Mouse (Mus musculus): ENCODE data around the gene Odf3.

Gene Odf3

DNA sequence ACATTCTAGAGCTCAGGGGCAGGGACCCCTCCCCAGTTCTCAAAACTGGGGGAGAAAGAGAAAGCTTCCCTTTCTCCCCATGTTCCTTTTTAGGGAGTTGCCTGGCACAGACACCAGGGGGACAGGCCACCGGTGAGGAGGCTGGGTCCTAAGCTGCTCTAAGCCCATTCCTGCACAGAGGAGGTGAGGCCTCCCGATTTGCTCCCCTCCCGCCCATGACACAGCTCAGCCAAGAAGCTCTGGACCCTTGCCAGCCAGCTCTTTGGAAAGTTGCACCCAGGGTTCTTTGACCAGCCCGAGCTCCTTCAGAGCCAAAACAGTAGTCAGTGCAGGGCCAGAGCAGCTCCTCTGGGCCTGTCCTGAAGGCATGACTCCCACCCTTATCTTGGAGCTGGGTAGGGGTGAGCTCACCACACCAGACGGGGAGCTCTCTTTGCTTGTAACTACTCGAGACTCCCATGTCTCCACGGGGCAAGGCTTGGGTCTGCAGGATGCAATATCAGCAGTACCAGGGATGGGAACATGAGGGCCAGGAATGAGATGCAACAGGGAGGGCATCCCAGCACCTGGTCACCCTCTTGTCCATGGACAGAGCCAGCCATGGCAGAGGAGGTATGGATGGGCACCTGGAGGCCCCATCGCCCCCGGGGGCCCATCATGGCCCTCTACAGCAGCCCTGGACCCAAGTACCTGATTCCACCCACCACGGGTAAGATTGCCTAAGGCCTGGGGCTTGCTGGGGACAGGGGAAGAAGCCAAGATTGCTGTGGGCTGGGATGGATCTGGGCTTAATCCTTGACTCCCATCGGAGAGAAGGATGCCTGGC lies at the start of gene Odf3:
Gene Odf3 (plus strand): TSS at position 51 of the 826 bp plus-strand sequence.
- DNase-seq (ENCODE audit: low spot score) = no peak

DNA sequence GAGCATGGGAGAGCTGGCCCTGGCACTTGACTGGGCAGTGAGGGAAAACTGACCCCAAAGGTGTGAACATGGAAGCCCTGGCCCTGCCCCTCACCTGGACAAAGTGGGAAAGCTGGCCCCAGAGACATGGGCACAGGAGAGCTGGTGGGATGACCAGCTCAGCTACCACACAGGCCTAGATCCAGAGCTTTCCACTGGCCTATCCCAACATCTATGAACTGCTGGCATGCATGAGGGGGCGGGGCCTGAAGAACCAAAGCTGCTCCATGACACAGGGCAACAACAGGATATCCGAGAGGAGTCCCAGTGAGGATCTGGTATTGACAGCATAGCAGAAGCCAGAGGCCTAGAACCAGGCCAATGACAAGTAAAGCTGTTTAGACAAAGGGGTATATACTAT lies 49.4 kb upstream of the Odf3 start:
- DNase-seq (ENCODE audit: low spot score) = no peak

DNA sequence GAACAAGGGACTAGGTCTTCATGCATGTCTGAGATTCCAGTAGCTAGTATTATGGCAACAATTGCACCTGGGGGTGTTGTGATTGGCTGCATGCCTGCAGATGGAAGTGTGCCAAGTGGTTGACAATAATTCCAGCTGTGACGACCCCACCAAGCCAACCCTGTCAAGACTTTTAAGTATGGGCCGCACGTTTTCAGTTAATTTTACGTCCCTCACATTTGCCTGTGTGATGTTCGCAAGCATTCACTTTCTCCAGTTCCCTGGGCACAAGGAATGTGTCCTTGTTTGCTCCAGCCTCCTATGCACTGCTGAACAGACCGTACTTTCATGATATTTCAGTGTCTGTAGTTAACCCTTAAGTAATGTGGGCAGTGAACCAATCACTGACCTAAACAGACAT lies 45.0 kb upstream of the Odf3 start:
- no peak for DNase-seq (ENCODE audit: low spot score)

DNA sequence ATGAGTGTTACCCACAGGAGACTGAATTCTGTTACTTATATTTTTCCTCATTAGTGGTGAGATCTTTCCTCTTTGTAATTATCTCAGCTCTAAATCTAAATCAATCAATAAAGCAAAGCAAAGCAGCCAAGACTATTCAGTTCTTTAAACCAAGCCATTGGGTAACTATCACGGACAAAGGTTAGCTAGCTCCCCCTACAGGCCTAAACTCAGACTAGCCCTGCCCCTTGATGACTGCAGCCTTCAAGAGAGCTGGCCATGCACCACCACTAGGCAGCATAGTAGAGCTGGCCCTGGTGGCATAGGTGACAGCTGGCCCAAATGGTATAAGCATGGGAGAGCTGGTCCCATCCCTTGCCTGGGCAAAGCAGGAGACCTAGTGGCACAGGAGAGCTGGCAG lies 41.9 kb upstream of the Odf3 start:
- DNase-seq (ENCODE audit: low spot score) = peak; percentile 53

DNA sequence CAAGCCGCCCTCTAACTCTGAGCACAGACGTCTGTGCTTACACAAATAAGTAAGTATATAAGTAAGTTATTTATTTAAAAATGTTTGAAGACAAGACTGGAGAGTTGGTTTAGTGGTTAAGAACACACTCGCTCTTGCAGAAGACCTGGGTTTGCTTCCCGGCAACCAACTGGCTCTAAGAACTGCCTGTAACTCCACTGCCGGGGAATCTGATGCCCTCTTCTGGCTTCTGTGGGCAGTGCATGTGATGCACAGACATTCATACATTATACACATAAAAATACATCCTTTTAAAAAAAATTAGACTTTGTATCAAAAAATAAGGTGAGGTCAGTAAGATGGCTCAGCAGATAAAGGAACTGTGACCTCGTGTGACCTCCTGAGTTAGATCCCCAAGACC lies 37.1 kb upstream of the Odf3 start:
- no peak for DNase-seq (ENCODE audit: low spot score)

DNA sequence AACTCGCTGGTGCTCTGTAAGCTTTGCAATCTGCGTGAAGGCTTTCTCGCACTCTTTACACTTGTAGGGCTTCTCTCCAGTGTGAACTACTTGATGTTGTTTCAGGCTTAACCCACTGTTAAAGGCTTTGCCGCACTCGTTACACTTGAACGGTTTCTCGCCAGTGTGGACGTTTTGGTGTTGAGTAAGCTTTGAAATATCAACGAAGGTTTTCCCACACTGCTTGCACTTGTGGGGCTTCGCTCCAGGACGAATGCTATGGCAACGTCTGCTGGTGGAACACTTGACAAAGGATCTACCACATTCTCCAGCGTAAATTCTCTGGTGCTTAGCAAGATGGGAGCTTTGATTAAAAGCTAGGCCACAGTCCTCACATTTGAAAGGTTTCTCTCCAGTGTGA lies 35.9 kb upstream of the Odf3 start:
- DNase-seq (ENCODE audit: low spot score) = no peak

DNA sequence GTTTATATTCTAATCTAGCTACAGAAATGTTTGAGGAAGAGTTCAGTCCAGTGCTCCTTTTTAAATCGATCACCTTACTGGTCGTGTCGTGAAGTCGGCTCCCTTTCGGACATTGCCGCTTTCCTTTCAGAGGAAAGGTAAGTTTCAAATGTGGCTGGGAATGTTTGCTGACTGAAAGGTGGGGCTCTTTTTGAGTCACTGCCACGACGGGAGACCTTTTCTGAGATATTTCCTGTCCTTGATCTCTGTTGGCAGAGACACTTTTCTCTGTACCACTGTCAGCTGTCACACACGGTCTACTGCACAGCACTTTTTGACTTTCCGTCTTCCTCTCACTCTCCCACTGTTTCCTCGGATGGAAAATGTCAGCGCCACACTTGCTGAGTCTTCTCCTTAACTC lies 34.8 kb upstream of the Odf3 start:
- no peak for DNase-seq (ENCODE audit: low spot score)

DNA sequence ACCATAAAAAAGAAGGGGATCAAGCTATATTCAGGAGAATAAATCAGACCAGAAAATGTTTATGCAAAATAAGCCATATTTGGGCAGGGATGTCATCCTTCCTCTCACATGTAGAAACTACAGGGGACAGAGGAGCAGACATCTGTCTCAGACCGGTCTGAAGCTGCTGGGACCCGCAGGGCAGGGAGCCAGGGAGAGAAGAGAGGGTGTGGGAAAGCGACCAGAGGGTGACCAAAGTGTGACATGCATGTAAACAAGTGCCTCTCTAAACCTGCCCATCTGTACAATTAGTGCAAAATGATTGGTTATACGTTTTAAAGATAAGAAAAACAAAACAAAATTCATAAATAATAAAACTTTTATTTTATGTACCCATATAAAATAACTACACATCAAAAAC lies 27.4 kb upstream of the Odf3 start:
- DNase-seq (ENCODE audit: low spot score) = no peak

DNA sequence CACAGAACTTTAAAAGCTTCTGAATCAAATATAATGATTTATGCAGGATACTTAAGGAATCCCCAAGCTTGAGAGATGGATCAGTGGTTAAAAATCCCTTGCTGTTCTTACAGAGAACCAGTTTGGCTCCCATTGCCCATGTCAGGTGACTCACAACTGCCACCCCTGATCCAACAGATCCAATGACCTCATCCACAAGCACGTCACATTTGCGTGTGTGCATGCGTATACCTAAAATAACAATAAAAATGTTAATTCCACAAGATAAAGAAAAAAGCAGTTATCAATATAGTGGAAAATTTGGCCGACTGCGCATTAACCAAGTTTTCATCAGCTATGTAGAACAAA lies 26.3 kb upstream of the Odf3 start:
- DNase-seq (ENCODE audit: low spot score) = no peak

DNA sequence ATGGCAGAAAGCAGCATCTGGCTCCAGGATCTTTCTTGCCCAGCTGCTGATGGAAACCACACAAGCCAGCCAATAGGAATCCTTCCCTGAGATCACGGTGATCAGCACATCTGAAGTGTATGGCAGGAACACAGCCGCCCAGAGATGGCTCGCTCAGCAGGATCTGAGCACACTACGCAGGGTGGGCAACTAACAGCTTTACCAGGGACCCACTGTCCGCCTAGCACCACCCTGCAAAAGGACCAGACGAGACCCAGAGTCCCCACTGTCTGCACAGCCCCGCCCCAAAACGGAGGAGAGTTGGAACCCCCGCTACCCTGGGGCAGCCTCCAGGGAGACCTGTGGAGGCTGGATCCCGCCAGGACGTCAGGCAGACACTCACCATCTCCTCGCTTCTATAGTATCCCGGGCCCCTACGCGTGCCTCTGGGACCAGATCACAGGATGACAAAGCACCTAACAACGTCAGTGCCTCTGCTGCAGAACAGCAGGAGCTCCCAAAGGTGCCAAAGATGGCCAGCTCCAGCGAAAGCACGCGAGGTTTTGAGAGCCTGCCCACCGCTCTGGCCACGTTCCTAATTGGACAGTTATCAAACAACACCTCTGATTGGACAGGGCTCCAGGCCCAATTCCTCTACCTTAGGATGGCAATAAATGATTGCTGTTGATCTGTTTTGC lies 25.8 kb upstream of the Odf3 start, which contains the start of gene Zfp941:
Gene Zfp941 (minus strand): TSS at position 526 of the 677 bp plus-strand sequence.
- DNase-seq (ENCODE audit: low spot score) = peak; percentile 70

DNA sequence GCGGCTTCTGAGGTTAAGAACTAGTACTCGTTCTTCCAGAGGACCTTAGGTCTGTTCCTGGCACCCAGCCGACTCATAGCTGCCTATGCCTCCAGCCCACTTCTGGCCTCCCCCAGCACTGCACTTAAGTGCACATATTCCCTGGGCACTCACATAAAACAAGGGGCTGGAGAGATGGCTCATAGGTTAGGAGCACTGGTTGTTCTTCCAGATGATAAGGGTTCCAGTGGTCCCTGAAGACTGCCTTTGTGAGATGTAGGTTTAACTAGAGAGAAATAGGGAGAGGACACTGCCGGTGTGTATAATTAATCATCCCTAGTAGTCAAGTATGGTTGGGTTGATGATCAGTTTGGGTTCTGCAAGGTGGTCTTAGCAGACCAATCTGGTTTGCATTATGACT lies 24.9 kb upstream of the Odf3 start:
- no peak for DNase-seq (ENCODE audit: low spot score)

DNA sequence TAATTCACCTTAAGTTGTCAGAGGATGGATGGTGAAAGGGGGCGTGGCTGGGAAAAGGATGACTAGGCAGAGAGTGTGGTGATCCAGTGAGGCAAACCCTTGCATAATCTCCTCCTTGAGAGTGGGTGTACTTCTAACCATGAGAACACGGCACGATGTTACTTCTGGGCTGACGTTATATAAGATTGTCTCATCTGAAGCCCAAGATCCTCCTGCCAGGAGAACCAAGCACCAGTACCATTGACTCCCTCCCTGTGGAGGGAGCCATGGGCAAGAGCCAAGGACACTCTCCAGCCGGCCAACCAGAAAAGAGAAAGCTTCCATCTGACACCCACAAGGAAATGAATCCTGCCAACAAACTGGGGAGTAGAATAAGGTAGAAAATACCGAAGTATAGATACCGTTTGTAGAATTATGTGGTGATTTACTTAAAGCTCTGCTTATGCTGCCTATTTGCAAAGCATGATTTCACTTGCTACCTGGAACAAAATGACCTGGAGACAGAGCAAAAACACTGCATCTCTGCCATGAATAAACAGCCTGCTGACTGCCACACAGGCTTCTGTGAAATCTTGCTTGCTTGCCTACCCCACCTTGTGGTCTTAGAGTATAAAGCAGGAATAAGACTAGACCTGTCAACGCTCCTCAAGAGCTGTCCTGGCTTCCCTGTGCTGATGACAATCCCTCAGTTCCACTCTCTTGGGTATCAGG lies 19.3 kb upstream of the Odf3 start:
- DNase-seq (ENCODE audit: low spot score) = peak; percentile 66

DNA sequence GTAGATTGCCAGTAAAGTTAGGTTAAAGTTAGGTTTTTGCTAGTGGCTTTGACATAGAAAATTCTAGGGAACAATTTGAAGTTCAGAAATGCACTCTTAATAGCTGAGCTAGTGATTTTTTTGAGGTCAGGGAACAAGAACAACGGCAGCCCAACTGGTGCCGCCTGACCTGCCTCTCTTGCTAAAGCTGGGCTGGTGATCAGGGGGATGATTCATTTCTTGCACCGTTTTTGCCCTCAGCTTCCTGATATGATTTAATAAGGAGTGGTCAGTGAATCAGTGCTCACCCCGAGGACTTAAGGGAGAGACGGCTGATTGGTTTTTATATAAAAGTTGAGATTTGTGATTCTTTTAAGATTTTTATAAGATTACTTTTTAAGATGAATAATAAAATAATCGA lies 16.2 kb upstream of the Odf3 start:
- no peak for DNase-seq (ENCODE audit: low spot score)

DNA sequence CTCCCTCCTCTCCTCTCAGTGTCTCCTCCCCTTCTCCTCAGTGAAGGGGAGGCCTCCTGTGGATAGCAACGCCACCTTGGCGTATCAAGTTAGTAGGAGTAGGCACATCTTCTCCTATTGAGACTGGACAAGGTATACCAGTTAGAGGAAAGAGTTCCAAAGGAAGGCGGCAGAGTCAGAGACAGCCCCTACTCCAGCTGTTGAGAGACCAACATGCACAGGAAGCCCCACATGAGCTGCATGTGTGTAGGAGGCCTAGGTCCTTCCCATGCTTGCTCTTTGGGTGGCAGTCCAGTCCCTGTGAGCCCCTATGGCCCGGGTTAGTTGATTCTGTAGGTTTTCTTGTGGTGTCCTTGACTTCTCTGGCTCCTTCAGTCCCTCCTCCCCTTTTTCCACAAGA lies 14.3 kb upstream of the Odf3 start:
- DNase-seq (ENCODE audit: low spot score) = no peak

DNA sequence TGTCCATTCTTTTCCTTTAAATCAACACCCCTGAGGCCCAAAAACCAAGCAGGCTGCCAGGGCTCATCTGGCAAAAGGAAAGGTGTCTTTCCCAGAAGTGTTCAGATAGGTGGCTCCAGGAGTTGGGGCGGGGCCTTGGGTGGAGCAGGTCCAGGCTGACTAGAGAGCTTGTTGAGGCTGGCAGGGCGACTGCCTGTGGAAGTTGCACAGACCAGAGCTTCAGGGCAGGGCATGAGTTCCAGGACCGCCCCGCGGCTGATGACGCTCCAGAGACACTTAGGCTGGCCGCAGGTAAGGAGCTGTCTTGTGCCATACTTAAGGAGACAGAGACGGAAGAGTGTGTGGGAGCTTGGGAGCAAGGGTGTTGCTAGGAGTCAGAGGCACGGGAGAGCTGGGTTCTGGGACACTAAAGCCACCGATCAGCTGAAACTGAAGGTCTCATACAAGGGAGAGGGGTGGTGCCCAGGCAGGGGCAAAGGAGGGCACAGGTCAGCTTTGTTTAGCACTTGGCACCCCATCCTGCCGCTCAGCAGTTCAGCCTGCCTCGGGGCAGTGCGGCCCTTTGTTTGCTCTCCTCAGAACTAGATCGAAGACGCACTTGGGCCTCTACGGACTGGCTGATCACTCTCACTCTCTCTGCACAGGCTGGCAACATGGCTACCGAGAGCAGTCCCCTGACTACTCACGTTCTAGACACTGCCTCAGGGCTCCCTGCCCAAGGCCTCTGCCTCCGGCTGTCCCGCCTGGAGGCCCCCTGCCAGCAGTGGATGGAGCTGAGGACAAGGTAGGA lies 12.4 kb upstream of the Odf3 start, which contains the start of gene Urah:
Gene Urah (plus strand): TSS at position 51 of the 790 bp plus-strand sequence.
- DNase-seq (ENCODE audit: low spot score) = no peak

DNA sequence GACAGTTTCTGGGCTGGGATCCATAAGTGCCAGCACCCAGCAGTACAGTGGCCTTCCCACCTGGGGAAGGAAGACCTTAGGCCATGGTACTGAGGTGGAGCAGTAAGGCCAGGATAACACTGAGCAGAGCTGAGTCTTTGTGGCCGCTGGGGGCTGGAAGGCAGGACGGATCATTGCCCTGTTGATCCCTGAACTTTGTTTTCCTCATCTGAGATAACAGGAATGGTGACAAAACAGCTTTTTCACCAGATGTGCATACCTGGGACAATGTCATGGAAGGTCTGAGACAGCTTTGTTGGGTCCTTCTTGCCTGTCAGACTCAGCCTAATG lies 11.9 kb upstream of the Odf3 start:
- no peak for DNase-seq (ENCODE audit: low spot score)

DNA sequence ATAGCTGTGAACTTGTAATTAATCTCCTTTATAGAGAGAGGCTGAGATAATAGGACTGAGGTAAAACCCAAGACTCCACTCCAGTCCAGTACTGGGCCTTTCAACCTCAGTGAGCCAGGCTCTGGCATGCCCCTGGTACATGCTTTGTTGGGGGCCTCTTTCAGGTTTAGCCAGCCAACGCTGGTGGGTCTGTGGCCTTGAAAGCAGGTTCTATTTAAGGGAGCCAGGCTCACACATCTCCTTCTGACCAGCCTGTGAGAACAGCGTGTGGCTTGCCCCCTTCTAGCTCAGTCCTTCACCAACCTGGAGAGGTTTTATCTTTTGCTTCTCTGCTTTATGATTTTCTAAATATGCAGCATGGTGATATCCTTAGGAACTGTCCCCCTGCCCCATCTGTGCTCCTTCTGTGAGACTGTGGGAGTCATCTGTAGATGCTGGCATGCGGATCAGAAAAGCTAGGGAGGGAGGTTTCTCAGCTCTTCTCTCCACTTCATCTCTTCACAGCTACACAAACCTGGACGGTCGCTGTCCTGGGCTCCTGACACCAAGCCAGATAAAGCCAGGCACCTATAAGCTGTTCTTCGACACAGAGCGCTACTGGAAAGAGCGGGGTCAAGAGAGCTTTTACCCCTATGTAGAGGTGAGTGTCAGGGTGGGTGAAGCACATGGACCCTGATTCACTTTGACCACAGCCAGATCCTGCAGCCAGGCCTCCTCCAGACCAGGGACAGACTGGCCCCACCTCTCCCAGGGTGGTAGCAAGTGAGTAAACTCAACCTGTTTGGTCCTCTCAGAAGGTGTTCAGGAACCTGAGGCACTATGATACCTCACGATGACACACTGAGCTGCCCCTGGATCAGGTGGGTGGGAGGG lies 11.1 kb upstream of the Odf3 start:
- no peak for DNase-seq (ENCODE audit: low spot score)

DNA sequence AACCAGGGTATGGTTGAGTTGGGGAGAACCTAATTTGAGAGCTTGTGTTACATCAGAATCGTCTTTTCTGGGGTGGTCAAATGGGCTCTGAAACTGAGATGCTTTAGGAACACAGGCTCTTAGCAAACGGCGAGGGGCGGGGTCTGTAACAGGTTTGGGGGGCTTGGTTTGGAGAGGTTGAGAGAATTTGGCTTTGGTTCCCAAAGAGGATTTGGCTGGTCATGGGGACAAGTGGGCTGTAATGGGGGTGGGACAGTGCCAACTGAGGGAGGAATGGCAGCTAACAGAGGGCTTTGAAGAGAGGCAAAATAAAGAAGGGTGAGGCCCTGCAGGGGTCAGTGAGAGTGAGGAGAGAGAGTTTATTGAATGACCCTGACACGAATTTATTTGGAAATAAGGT lies 8.0 kb upstream of the Odf3 start:
- DNase-seq (ENCODE audit: low spot score) = no peak

DNA sequence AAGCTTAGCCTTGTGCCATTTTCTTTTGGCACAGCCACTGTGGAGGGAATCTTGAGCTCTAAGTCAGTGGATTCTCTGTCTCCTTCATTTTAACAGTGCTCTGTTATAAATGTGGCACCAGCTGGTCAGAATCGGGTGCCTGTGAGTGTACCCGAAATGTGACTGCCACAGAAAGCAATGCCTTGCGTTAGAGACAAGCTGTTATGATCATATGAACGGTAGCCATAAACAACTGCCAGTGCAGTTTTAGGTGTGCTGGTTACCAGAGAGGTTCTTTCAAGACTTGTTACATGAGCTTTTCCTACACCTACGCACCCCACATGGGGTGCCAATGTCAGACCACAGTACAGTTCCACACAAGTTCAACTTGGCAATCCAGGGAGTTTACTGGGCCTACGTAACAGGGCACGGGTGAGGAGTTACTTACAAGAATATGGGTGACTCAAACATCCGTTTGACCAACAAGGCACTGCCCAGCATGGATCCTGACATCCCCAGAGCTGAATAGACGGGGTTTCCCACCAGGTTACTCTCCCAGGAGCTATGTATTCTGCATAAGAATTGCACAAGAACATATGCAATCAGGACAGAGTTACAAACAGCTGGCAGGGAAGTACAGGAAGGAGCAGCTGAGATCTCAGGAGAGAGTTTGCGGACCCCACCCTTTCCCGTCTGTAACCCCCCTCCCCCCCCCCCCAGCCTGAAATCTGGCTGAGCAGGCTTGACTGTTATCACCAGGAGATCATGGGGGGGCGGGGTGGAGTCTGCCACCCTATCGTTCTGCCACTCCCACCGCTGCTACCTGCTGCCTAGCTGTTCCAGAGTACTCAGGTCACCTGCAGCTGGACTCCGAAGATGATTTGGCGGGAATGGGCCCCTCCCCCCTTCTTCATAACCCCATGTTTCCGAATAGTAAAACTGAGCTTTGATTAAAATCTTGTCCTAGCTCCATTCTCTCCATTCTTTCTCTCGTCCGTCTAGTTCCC lies 6.6 kb upstream of the Odf3 start:
- DNase-seq (ENCODE audit: low spot score) = no peak

DNA sequence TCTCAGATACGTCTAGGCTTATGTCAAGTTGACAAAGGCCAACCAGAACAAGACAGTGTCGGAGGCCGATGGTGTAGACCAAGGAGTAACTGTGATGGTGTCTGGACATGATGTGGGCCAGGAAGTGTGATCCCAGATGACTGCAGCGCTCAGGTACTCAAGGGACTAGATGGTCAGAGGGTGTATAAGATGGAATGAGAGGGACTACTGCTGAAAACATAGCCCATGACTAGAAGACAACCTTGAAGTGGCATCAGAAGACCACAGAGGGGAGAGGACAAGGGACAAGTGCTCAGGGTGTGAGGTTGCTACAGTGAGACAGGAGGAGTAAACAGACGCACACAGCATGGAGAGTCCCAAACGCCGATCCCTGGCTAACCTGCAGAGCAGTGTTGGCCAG lies 3.8 kb upstream of the Odf3 start:
- DNase-seq (ENCODE audit: low spot score) = no peak

Measured in retina, embryonic 14.5 days (tissue).